Mouse (Mus musculus) CD4-positive naive resting alpha-beta T cell, adult 57 days (primary cell): Measurements from ENCODE around the gene 1700016C15Rik. TPM values are rescaled to one million over a fixed set of nuclear protein-coding genes. Genes with fewer than 3 reads are reported as not detected.

Source experiments
- total RNA-seq: library from RNA; stranded (reverse); gene quantifications from one replicate; pipeline ENCODE4 v1.2.4, GENCODE M21; 2023

The 1700016C15Rik gene
- not detected for total RNA-seq

DNA sequence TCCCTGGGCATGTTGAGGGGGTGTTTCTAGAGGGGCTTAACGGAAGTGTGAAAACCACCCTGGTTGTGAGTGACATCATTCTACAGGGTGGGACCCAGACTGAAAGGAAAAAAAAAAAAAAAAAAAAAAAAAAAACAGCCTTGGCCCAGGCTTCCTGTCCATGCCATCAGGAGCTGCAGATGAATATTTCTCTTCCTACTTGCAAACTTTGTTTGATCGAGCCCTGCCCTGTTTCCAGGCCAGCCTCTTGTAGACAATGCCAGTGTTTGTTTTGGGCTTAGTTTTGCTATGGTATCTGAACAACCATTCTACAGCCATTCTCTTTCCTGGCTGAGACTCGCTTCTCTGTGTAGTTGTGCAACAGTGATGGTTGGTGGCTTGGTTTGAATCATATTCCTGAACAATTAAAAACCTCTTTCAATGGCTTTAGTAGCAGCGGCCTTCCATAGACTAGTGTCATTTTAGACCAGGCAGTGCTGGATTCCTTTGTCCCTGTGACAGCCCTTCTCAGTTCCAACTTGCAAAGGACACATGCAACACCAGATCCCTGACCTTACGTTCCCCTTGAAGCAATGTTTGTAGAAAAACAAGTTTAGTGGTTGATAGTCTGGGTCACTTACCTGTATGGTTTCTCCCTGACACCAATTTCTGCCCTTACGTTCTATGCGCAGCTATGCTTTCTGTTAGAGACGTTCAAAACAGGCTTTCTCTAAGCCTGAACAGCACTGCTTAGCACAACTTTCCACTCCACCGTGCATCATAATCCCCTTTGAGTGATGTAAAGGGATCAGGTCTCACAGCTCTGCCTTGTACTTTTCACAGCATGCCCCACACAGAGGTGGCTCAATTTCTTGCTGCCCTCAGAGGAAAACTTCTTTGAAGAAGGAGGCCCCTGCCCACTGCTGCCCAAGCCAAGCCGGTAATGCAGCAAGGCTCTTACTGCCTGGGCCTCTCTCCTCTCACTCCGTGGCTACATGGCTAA is at the start of gene 1700016C15Rik:
1700016C15Rik (plus strand) TSS at position 772 of the 982 bp plus-strand sequence.

GRCm38 (mm10) chr1:177796193-177796939 is 66.8 kb downstream of the 1700016C15Rik start, which contains the start of gene Adss:
Adss (minus strand) TSS chr1:177796511.

Other genes starting within 250 kb of the 1700016C15Rik start
- 75.8 TPM for gene Adss, start 66.7 kb downstream of the 1700016C15Rik start, total RNA-seq